Mouse (Mus musculus): Measurements from ENCODE around the gene Slc15a1. TPM values are rescaled to one million over a fixed set of nuclear protein-coding genes. Genes with fewer than 3 reads are reported as not detected.
"Not testable (repeated sequence)": the region's sequence is repeated elsewhere in the genome, so short reads cannot be mapped to it uniquely, and the experiment has no call there.

Slc15a1 gene
- total and polyA plus RNA-seq, 2 experiments from 2014 or later, result 0.18 TPM; not detected in 1

- H3K27ac ChIP-seq (ENCODE audit: low read depth, low read length), result no peak overlapping the region
- H3K27me3 ChIP-seq (ENCODE audit: insufficient read depth, low read length), result no peaks in the 10 kb centered on the region
- H3K9ac ChIP-seq, result no peak overlapping the region
- 88% methylated on average over 6 of the region's 6 CpGs for WGBS
- no peak overlapping the region for H3K4me2 ChIP-seq (ENCODE audit: low read depth)
- DNase-seq, result no peak
- no peak overlapping the region for H3K4me3 ChIP-seq (ENCODE audit: low read depth, low read length)
- TF ChIP-seq CTCF (IDR thresholded peaks at IDR 0.05; ENCODE audit: low read depth), result no peak
- ATAC-seq, result no peak
- no peaks in the 10 kb centered on the region for H3K36me3 ChIP-seq (ENCODE audit: insufficient read depth)
- H3K9me3 ChIP-seq (ENCODE audit: low read length), result no peaks in the 10 kb centered on the region
- H3K4me1 ChIP-seq (ENCODE audit: insufficient read depth), result no peaks in the 10 kb centered on the region
Measured at GRCm38 (mm10) chr14:121414635-121415241, 90.3 kb downstream of the Slc15a1 start.

GRCm38 (mm10) chr14:121413726-121414125, 91.3 kb downstream of the Slc15a1 start:
- not testable (repeated sequence) for H3K27ac ChIP-seq (ENCODE audit: low read depth, low read length); DNase-seq; H3K4me3 ChIP-seq (ENCODE audit: low read depth, low read length); H3K4me1 ChIP-seq (ENCODE audit: insufficient read depth); H3K27me3 ChIP-seq (ENCODE audit: insufficient read depth, low read length); H3K4me2 ChIP-seq (ENCODE audit: low read depth); H3K36me3 ChIP-seq (ENCODE audit: insufficient read depth); H3K9ac ChIP-seq; ATAC-seq; H3K9me3 ChIP-seq (ENCODE audit: low read length)
- 100% methylated on average over 1 of the region's 1 CpGs for WGBS

Other genes starting within 250 kb of the Slc15a1 start
- gene Stk24, start 125.2 kb downstream of the Slc15a1 start, total RNA-seq (2014; rRNA removed), result 27.5 and 34.0 TPM in 2 replicates
- gene Stk24, start 125.2 kb downstream of the Slc15a1 start, polyA plus RNA-seq (2015; fragmentation: Nextera tagmentation; extraction: Ambion mirVana), result 13.2 and 15.3 TPM in 2 replicates